Mouse (Mus musculus) testis, postnatal 14 days (tissue): Measurements from ENCODE around the gene Txndc2.
A peak's percentile ranks its signal among the peaks of the same experiment; 100 is the strongest.

ENCODE experiments used
- DNase-seq: peaks from one replicate; pipeline ENCODE4 v3.0.0; 2021; ENCODE audit warnings: low spot score

Gene Txndc2

DNA sequence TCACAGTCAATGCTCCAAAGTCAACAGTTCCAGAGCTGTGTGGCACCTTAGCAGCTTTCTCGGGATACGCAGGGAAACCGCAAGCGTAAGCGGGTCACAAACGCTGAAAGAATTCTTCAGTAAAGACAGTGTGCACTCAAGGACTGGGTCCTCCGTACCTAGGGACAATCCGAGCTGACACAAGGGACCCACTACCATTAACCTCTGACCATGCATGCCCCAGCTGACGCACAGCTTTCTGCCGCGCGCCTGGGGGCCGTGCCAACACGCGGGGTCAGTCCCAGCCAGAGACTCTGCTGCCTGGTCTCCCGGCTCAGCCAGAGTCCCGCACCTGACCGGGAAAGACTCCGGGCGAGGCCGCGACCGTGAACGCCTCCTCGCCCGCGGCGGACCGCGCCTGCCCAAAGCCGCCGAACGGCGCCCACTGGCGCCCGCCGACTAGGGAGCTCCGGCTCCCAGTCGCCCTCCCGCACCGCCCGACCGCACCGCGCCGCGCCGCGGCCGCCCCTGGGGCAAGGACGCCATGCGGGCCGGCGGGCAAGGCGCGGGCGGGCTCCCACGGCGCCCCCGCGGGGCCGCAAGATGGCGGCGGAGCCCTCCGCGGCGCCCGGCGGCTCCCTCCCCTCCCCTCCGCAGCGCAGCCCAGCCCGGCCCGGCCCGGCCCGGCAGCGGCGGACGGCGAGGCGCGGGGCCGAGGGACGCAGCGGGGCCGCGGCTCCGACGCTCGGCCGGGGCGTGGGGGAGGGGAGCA lies 29.4 kb downstream of the Txndc2 start:
- peak; percentile 74 for DNase-seq

DNA sequence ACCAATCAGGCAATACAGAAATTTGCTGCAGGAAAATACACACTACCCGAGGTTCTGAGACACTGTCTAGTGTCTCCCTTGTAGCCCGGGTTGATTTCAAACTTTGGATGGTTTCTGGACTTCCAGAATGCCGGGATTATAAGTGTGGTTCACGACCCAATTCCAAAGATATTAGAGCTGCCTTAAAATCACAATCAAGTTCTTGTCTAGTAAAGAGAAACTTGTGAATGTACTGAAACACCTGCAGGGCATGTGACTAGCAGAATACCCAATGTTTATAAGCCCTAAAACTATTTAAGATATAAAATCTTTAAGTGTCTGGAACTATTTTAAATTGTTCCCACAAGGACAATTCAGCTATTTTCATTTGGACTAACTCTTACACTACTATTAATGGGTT lies 30.2 kb downstream of the Txndc2 start:
- DNase-seq: no peak

DNA sequence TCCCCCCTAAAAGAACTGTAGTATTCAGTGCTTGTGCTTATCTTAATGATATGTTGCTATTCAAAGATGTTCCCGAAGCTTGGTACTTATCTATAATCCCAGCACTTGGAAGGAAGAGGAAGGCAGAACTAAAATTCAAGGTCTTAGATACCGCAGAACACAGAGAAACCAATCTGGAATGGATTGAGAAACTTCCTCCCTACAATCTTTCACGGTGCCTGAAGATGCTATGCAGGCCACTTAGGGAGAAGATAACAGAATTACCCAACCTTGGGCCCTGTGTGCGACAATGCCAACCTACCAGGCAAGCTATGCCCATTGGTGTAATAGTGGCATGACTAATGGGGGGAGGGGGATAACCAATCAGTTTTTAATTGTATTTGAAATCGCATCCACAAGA lies 33.2 kb downstream of the Txndc2 start:
- DNase-seq: no peak

DNA sequence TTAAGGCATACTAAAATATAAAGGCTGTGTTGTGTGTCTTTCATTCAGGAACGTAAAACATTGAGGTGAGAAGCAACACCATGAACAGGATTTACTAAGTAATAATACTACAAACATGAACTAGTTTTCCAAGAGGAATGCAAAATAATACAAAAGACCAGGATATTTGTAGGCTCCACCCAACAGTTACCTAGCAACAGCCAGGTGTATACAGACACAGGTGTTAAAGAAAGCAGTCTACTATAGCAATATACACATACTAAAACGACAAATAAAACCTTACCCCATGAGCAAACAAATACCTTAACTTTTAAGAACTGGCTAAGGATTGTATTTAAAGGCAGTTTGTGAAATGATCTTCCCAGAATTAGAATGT lies 33.7 kb downstream of the Txndc2 start:
- DNase-seq: no peak

DNA sequence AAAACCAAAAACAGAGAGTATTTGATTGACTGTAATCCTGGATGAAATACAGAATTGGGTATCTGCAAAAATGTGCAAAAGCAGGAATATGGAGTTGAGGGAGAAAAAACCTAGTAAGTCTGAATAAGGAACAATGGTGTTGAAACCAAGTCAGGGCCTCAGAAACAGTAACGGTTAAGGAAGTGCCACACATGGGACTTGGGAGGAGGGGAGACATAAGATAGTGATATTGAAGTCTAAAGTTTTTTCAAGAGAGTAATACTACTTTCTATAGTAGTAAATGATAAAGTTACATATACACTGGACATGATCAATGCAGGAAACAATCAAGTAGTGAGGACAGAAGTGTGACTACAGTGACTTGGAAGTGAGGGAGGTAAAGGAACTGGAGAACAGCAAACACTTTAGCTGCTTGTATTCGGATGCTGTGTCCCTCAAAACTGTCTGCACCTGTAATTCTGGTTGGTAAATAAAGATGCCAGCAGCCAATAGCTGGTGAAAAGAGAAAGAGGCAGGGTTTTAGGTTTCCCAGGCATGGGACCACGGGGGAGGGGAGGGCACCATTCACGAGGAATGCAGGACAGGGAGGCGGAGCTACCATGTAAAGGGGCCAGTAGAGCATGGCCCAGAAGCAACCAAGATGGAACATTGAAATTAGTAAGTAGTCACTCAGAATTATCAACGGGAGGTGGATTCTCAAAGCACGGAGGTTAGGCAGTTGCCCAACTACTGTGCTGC lies 34.2 kb downstream of the Txndc2 start:
- no peak for DNase-seq

DNA sequence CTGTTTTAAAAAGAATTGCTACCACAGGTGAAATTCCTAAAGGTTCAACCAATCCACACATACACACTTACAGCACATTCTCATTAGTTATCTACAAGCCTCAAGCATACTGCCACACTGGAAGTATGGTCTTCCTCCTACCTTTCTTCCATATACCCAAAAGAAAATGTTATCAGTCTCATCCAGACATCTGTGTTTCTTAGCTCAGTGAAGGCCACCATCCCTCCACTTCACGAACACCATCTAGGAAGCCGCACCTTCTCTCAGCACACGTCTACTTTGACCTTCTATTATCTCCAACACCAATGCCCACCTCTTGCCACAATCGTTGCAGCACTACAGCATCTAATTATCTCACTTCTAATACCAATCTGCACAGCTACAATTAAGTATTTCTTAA lies 36.0 kb downstream of the Txndc2 start:
- no peak for DNase-seq

DNA sequence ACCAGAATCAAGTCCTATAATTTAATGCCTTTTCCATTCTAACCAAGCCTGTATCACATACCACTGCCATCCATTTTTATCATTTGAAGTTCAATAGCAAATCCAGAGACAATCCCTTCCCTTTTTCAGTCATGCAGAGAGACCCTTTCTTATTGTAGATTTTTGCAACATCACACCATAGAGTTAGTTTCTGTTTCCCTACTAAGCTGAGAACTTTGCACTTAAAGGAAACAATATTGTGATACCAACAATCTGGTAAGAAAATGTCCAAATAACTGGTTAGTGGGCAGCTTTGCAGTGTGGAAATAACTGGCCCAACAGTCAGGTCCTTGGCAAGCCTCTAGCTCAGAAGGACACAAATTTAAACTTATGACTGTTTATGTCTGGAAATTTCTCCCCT lies 37.1 kb downstream of the Txndc2 start:
- no peak for DNase-seq

DNA sequence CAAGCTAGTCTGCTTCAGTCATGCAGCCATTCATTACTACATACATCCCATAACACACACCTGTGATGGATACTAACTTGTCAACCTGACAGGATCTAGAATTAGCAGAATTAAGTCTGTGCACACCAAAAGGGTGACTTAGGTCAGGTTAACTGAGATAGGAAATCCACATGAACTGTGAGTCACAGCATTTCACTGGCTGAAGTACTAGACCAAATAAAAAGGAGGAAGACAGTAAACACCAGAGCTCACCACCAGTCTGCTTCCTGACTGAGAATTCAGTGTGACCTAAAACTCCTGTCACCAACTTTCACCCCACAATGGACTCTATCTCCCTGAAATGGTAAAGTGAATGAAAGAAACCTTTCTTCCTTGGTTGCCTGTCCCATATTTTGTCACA lies 37.7 kb downstream of the Txndc2 start:
- no peak for DNase-seq

DNA sequence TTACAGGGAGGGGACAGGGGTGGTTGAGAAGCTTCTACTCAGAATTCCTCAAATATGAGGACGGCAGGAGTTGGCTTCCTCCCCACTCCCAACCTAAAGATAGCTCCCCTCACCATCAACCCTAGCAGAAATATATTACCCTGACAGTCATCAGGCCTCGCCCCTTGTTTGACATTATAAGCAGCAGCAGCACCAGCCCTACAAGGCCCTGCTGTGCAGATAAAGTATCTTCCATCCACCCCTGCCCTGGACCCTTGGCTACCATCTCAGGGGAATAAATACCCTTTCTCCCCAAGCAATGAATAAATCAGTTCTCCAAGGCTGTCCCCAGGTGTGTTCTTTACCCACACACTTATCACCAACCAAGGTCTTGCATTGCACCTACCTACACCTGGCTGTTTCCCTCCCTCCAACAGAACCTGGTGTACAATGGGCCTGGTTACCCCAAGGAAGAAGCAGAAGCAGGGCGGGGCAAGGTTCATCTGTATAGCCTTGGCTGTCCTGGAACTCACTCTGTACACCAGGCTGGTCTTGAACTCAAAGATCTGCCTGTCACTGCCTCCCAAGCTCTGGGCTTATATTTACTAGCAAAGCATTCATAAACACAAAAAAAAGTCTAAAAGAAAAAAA lies 44.0 kb downstream of the Txndc2 start:
- DNase-seq: no peak

DNA sequence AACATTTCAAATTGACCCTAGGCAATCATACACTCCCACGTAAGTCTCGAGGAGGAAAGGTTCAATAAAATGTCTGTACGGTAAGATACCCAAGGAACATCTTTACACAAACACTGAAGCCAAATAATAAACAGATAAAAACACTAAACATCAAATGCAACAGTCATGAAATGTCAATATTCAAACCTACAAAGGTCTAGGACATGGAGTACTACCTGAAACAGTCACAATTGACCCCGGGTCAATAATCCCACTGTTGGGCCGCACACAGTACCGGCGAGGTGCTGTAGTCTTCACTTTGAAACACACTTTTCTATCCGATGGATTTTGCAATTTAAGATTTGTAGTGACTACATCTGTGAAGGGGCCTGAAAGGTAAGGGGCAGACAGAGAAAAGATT lies 47.3 kb downstream of the Txndc2 start:
- no peak for DNase-seq
